Mouse (Mus musculus) urinary bladder, postnatal 14 days (tissue): ENCODE measurements at regions not wholly inside any gene's neighbourhood (a gene's known extent, or its start where the extent isn't known, plus 50 kb on each side); places are given as distances from the start of the nearest gene placed in this dataset.
A peak's percentile ranks its signal among the peaks of the same experiment; 100 is the strongest.

Experiments used
- DNase-seq: peaks from one replicate; pipeline ENCODE4 v3.0.0; 2021; ENCODE audit warnings: low spot score

DNA sequence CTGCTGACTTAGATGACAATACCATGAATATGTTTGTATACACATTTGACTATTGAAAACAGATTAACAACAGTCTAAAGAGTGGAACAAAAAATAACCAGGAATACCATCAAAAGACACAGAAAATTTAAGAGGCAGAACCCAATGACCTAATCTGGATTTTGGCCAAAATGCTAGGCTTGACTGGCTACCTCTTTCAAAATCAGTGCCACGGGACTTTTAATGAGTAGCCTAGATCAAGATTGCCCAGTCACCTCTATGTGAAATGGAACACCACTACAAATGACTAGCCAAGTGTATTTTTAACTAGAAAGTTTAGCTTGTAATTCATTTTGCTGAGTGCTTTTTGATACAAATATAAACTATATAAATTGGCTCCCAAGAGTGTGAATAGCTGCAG, 286.0 kb upstream of the N6amt1 start:
- DNase-seq = no peak

DNA sequence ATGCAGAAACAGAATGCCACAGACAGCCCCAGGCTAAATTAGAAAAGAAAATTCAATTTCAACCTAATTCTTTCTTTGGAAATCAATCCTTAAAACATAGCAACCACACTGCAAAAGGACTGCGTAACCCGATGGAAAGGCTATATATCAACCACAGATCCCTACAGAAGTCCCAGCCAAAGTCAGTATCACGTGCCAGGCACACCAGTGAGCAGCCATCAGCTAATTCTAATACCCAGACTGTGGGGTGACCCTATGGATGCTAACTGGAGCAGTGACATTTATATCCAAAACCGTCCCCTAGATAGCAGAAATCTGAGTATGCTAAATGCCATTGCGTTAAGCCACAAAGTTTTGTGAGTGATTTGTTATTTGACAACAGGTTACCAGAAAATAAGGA, 286.5 kb upstream of the N6amt1 start:
- no peak for DNase-seq

DNA sequence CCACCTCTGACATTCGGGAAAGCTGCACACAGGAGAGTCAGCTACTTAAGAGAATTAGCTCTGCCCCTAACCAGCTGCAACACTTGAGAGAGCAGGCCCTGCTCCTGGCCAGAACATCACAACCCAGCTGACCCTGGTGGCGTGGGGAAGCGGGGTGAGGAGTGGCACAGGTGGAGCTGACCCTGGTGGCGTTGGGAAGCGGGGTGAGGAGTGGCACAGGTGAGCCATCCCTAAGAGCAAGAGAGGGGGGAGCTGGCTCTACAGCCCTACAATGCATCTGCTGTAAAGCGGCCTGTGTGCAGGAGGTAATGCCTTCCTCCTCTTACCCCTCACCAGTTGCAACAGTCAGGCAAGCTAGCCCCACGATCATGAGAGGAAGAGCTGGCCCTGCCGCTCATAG, 293.5 kb upstream of the N6amt1 start:
- DNase-seq = no peak

DNA sequence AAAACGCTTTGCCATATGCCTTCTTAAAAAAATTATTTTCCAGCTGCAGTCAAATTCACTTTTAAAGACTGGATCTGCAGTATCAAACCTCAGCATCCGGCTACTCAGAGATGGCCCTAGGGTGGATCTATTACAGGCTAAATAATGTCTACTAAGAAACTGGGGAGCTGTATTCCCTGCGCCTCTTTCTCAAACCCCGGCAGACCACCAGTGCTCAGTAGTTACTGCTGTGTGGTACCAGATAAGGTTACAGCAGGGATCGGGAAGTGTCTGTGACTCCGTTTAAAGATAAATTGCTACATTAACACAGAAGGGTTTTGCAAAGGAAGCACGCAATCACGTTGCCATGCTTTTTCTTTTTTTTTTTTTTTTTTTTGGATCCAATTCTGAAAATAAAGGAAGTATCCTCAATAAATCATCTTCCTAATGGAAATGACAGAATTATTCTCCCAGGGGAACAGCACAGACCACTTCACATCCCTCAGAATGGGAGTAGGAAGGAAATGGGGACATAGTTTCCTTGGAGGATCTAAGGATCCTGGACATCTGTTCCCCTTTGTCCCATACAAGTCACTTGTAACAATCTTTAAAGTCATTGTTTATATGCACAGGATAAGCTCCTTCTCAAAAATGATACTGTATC, 304.1 kb upstream of the N6amt1 start:
- no peak for DNase-seq

DNA sequence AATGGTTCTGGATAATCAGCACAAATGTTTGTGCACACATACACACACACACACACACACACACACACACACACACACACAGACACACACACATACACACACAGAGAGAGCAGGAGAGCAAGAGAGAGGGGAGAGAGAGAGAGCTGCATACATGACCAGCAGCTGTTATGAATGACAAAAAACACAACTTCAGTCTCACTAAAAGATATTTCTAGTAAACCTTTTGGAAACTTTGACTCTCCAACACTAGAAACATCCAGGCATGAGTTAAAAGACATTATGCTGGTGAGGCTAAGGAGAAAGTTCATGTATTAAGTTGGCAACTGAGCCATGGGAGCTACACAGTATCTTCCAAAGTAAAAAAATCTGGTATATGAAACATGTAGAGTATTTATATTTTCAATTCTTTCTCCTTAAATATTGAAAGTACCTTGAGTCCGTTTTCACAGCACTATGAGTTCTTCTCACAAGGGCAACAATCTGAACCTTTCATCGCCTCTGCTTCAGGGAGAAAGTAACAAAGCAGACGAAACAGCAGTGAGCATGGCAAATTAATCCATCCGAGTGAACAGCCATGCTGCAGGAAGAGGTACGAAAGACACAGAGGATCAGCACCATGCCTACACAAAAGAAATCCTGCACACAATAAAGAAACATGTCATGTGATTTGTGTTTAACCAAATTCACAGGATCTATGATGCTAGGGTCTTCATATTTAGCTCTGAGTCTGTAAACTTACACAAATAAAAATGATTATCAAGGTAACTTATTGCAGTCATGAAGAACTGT, 309.0 kb upstream of the N6amt1 start:
- no peak for DNase-seq

DNA sequence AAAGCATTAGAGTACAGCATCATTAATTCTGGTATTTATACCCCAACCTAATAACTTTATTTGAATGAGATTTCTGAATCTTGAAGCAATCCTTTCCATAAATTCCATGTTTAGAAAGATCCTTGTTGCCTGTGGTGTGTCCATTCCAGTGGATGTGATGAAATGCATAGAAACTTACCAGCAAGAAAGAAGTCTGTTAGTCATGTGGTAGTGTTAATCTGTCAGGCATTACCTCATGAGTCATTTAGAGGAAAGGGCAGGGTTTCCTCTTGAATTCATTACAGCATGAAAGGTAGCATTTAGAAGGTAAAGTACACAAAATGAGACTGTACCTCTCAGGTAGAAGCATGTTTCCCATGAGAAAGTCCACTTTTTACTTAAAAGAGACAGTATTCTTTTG, 310.3 kb upstream of the N6amt1 start:
- no peak for DNase-seq

DNA sequence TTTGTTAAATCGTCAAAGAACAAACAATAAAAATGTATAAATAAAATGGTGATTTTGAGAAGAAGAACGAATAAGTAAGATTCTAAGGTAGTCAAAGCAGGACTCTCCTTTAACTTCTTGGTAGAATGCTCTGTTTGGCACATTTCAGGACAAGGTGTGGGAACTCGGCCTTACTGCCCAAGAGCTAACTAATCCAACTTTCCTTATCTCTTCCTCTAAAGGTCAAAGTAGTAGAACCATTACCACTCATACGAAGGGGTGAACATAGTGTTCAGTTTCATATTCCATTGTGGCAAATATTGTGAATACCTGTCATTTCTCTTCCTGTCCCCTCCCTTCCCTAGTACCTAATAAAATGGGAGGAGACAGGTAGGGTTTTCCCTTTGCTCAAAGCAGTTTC, 313.6 kb upstream of the N6amt1 start:
- DNase-seq = no peak

DNA sequence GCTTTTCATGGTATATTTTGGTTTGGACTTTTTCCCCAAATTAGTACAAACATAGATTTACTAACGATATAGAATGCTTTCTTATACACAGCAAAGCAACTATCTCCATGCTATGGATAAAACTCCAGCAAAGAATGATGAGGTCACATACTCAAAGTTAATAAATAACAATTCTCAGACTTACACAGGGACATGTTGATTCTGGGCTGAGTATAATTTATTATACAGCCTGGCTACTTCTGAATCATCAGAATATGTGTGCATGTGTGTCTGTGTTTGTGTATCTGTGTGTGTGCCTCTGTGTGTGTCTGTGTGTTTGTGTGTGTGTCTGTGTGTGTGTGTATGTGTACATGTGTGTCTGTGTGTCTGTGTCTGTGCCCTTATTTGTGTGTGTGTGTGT, 314.1 kb upstream of the N6amt1 start:
- no peak for DNase-seq

DNA sequence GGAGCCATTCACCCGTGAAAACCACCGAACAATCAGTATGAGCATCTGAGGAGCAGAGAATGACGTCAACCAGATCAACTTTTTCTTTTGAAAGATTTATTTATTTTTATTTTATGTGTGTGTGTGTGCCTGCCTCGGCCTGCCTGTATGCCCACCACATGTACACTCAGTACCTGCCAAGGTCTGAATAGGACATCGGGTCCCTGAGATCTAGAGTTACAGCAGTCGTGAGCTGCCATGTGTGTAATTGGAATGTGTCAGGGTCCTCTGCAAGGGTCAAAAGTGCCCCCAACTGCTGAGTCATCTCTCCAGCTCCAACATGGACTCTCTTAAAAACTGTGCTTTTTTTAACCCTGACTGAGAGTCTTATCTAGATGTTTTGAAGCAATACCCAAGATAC, 316.9 kb upstream of the N6amt1 start:
- no peak for DNase-seq

DNA sequence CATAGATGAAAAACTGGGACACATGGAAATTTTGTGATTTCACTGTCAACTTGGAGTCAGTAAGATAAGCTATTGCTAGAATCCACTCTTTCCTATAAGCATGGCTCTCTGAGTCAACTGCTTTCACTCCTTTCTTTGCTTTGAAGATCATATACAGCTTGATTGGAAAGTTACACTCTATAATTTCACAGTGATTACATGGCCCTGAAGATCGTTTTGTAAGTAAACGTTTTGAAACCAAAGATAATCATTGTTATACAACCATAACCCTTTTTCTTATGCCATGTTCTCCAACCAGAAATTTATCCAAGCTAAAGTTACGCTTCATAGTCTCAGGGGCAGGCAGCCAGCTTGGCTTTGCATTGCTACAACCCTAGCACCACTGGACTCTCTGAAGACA, 322.1 kb upstream of the N6amt1 start:
- DNase-seq = no peak

DNA sequence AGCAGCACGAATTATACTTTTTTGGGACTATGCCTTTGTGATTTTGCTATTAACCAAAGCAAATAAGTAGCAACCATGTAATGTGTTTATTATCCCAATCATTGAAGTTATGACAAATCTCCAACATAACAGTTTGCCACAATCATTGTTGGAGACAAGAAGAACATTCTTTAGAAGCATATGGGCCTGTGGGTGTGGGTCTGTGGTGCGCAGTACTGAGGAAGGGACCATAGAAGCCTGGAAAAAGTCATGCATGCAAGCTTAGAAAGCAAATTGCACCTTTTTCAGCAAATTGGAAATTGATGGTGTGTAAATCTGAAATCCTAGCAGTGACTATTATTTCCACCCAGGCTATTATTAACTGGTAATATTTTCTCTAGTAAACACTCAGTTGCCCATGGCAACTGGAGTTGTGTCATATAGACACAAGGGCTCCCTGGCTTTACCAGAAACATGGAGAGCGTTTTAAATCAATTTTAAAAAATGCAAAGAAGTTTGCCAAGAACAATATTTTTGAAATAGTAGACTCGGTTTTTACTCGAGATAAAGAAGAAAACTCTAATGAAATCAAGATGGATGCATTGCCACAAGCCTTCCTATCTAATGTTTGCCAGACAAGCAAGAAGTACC, 325.4 kb upstream of the N6amt1 start:
- no peak for DNase-seq

DNA sequence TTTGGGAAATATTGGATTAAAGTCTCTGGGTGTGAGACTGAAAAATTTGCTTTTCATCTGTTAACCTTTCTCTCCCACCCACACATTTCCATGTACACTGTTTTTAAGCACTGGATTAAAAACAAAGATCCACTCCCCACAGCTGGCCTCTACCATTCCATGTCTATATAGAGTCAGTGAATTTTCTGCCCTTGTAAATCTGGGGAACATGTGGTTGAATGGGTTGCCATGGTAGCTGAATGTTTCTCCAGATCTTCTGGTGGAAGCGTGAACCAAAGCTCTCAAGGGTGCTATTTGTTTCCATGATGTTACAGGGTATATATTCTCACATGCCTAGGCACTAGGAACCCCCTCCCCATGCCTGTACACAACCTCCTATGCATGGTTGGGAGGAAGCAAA, 326.4 kb upstream of the N6amt1 start:
- no peak for DNase-seq

DNA sequence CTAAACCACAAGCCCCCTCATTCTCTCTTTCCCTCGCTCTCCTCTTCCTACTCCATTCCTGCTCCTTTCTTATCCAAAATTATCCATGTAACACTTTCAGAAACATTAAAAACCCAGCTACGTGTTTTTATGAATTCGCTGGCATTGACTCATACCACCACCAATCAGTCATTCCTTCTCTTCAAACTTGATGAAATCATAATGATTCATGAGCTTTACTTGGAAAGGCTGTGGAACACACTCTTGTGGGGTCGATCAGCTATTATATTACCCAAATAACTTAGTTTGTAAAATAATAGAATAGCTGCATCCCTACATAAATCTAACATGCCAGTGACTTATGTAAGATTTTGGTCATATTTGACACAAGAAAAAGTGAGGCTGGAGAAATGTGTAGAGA, 331.9 kb upstream of the N6amt1 start:
- no peak for DNase-seq

DNA sequence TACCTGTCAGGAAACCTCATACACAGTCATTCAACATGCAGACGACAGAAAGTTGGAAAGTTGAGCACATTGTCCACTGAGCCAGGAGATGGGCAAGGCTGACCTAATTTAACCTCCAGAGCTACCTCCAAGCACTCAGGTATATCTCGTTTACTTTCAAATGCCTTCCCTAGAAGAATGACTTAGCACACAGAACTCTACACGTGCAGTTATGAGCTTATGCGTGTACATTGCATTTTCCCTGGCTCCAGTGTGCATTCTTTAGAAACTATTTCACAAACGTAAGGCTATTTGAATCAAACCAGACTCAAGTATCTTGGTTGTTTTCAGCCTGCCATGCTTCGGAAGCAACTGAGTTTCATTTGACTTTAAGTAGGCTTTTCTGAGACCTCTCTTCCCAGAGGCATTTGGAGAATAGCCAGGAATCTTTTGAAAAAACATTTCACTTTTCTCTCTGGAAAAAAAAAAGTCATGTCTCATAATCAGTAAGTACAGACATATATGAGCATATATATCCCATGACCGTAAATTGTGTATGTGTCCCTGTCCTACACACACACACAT, 336.8 kb upstream of the N6amt1 start:
- no peak for DNase-seq

DNA sequence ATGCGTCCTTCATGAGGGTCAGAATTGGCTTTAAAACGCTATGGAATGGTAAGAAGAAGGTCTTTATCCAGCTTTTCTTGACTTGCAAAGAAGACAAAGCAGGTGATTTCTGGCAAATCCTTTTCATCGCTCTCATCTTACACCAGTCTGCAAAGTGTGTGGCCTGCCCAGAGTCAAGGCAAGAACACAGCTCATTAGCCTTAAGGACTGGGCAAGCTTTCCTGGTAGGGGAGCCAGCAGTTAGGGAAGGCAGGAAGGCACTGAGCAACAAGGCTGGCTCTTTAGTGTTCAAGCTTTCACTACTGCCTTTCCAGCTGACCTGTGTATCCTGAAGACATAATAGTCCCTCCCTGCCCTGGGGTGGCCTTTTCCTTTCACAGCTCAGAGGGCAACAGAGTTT, 352.4 kb upstream of the N6amt1 start:
- no peak for DNase-seq

DNA sequence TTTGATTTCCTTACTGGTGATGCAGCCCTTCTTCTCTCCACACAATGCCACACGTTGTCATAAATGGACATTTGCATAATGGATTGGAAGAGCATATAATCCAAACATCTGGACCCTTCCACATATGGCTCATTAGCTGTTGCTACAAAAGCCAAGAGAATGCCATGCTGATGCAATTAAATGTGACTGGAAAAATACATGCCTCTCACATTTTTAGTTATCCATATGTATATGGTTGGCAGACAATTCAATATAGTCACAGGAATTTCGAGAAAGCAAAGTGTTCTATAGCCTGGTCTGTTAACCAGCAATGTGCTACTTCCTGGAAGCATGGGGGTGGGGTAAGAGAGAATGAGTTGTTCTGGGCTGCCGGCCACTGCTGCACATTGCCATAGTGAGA, 352.9 kb upstream of the N6amt1 start:
- DNase-seq = no peak

DNA sequence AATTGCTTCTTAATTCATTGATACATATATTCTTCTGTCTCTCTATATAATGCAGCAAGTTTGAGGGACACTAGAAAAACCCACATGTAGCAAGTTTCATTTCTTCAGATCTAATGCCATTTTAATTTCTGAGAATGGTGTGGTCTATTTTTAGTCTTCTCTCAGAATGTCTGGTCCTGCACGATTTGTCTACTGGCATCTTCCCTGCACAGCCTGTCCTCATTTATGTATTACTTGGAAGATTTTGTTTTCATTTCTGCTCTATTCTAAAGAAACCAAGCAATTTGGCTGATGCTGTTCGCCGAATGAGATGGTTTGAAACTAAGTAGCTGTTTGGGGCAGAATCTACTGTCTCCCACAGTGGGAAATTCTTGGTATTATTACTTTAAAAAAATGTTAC, 382.3 kb upstream of the N6amt1 start:
- DNase-seq = no peak

DNA sequence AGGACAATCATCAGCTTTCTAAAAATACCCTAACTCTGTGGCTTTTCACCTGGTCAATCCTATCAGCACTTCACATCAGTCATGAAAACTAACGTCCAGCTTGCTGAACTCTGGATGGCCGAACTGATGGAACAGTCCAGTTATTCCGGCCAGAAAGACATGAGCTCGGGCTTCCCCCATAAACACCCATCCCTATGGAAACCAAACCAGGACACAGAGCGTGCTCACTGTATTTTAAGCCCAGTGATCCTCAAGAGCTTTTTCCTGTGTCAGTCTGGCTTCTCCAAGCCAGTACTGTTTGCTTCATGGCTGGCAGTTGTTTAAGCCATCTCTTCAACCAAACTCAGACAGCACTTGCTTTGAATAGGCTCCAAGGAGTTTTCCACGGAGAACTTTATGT, 404.3 kb upstream of the N6amt1 start:
- no peak for DNase-seq

DNA sequence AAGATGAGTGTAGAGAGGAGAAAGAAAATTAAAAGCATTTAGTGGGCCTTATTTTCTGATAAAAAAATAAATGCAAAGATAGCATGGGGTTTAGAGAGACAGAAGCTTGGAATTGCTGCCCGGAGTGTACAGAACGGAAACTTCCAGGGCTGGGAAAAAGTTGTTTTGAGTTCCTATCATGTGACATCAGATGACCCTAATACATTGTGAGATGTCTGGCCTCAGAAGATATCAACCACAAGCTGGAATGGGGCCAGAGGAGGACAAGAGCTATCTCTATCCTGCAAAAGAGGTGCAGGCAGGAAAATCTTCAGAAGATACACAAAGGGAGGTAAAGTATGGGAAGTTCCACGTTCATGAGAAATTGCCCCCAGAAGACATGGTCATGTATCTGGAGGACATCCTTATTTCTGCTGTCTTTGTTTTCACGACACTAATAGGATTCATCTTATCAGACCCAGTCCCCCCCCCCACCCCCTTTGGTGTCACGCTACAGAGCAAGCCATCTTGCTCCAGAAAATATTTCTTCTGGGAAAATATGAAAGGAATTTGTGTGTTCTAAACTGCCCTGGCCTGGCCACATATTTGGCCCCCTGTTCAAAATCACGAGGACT, 408.3 kb upstream of the N6amt1 start:
- no peak for DNase-seq

DNA sequence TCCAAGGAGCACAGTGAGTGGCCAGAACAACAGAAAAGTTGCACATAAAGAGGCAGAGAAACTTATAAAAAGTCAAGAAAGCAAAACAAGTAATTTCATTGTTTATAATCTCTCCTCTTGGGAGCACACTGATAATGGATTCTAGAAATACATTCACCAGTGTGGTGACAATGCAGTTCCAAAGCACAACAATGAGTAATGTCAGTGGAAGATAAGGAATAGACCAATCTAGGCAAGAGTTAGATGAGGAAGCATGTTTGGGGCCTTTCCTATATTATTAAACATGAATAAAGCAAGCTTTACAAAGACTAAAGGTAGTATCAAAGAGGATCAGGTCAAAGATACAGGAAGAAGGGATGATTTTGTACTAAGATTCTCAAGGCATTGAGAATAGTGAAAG, 408.9 kb upstream of the N6amt1 start:
- no peak for DNase-seq

DNA sequence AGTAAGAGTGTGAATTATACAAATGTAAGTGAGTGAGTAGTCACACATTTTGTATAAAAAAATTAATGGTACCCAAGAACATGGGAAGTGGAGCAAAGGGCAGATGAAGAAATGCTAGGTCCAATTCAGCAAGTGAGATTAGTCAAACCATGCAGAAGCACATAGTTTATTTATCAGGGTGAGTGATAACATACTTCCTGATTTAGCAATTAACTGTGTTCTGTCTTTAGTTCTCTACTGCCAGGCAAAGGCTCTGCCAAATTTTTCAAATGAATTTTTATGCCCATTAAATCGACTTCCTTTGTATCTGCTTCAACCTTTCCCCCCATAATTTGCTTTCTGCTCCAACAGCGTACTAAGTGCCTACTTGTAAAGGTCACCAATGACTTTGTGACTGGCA, 419.0 kb upstream of the N6amt1 start:
- no peak for DNase-seq

DNA sequence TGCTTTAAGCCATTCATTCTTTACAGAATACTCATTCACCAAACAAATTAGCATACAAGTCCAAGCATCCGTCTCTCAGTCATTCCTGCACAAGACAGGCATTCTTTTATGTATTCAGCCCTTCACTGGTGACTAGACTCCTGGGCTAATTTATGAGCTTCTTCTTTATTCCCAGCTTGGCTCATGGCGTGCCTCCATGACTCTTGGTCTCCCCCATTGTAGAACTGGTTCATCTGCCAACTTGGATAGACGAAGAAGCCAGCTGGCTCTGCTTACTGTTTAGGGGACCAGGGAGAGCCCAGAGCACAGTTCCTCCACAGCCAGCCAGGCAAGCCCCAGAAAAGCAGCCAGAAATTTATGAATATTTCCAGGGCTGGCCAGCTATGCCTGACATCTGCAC, 421.2 kb upstream of the N6amt1 start:
- peak; percentile 59 for DNase-seq
